Mouse (Mus musculus): ENCODE results near the gene Agmat.

DNA sequence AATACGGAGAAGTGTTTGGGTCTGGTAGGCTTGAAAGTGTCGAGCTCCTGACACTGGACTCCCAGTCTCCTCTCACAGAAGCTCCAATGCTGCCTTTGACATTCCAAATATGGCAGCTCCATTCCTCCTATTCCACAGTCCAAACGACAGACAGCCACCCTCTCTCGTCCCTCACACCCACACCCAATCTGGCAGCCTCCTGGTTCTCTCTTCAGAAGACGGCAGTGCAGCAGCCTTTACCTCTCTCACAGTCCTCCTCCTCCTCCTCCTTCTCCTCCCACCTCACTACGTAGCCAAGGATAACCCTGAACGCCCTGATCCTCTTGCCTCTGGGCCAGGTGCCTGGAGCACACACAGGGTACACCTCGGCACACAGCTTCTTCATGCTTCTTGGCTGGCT lies 33.4 kb downstream of the Agmat start:
- TF ChIP-seq POLR2A (IDR thresholded peaks at IDR 0.05; ENCODE audit: extremely low read depth, insufficient read depth, low read length): no peak
- TF ChIP-seq CTCF (IDR thresholded peaks at IDR 0.05; ENCODE audit: extremely low read depth, insufficient read depth, low read length): no peak
